Mouse (Mus musculus): ENCODE results near the gene Bcl2l12. TPM values are rescaled to one million over a fixed set of nuclear protein-coding genes. Genes with fewer than 3 reads are reported as not detected.
A peak's percentile ranks its signal among the peaks of the same experiment; 100 is the strongest.

The Bcl2l12 gene
- total RNA-seq (2012; rRNA removed) (13.4 and 16.6 TPM in 2 replicates), polyA plus RNA-seq (2012; ENCODE audit: insufficient read depth in 1 of 2, insufficient read length in 2 of 2, low read depth in 1 of 2, low replicate concordance in 2 of 2, missing spikeins in 1 of 2) (10 to 100 TPM in 1 of 2 experiments, not detected in 1; 24.6 TPM)

DNA sequence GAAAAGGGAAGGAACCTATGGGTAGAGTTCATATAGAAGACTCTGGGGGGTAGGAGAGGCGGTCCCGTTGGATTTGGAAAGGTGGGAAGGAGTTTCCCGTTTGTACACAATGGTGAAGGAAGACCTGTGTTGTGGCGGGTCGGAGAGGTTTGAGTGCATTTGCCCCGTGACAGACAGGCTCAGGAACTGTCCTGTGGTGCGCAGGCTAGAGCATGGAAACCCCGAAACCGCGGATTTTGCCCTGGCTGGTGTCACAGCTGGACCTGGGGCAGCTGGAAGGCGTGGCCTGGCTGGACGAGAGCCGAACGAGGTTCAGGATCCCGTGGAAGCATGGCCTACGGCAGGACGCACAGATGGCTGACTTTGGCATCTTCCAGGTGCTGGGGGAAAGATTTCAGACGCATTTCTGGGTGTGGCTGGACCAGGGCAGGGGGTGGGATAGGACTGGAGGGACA lies at the start of gene Bcl2l12:
TSS of gene Bcl2l12 (minus strand) at position 212 of the 455 bp plus-strand sequence.
- Histone ChIP-seq H3K27ac (ENCODE audit: control insufficient read depth, low read depth, low read length) (peak within 1 kb of the TSS; percentile 98), H3K27me3 (ENCODE audit: control insufficient read depth in 1 of 2, insufficient read depth in 2 of 2, low read length in 2 of 2) (no peaks in the 10 kb centered on the region), H3K9me3 (replicated peaks; ENCODE audit: insufficient read depth, low read length) (no peaks in the 10 kb centered on the region), H3K9ac (ENCODE audit: control insufficient read depth, low read depth, low read length, poor library complexity, severe bottlenecking) (peak within 1 kb of the TSS; percentile 91), H3K4me1 (ENCODE audit: control insufficient read depth in 1 of 2, insufficient read depth in 2 of 2, low read length in 2 of 2) (no peaks in the 10 kb centered on the region), H3K36me3 (ENCODE audit: control insufficient read depth in 1 of 2, insufficient read depth in 2 of 2, low read length in 2 of 2) (peaks cover 1 to 9% of the 10 kb centered on the region in 2 experiments; a peak in 2 of 4 replicates), H3K4me3 (ENCODE audit: control insufficient read depth in 1 of 2, insufficient read depth in 1 of 2, low read depth in 2 of 2, low read length in 2 of 2) (peak within 1 kb of the TSS; percentile 53 to 79), H3K79me2 (ENCODE audit: control insufficient read depth, insufficient read depth, low read length, poor library complexity) (peaks cover 22% of the 10 kb centered on the region)
- peak; percentile 65 for DNase-seq (ENCODE audit: low read depth, low spot score)
- TF ChIP-seq POLR2AphosphoS2 (IDR thresholded peaks at IDR 0.05; ENCODE audit: low read length), result 0 out of 2 replicates have a peak, but pooled peaks have one; percentile 28
- no peak for TF ChIP-seq MAZ (IDR thresholded peaks at IDR 0.05; ENCODE audit: low read depth, low read length)

- H3K27me3 ChIP-seq (ENCODE audit: control insufficient read depth in 1 of 2, insufficient read depth in 2 of 2, low read length in 2 of 2), result no peaks in the 10 kb centered on the region
- H3K4me1 ChIP-seq (ENCODE audit: control insufficient read depth in 1 of 2, insufficient read depth in 2 of 2, low read length in 2 of 2), result peaks cover 3 to 10% of the 10 kb centered on the region in 2 experiments; a peak in 3 of 4 replicates
- TF ChIP-seq USF2 (IDR thresholded peaks at IDR 0.05; ENCODE audit: borderline replicate concordance in 1 of 2, insufficient read depth in 1 of 2, low read depth in 1 of 2, low read length in 2 of 2) (no peak), EP300 (IDR thresholded peaks at IDR 0.05; ENCODE audit: low read depth in 1 of 2, low read length in 2 of 2) (no peak), POLR2AphosphoS5 (IDR thresholded peaks at IDR 0.05; ENCODE audit: borderline replicate concordance, low read depth, low read length) (no peak), TCF12 (IDR thresholded peaks at IDR 0.05; ENCODE audit: low read depth, low read length) (no peak), MAZ (IDR thresholded peaks at IDR 0.05; ENCODE audit: low read depth, low read length) (no peak), CHD2 (IDR thresholded peaks at IDR 0.05; ENCODE audit: low read length) (no peak), MAX (IDR thresholded peaks at IDR 0.05; ENCODE audit: low read length) (no peak)
- H3K36me3 ChIP-seq (ENCODE audit: control insufficient read depth in 1 of 2, insufficient read depth in 2 of 2, low read length in 2 of 2), result peaks cover 3 to 5% of the 10 kb centered on the region in 2 experiments
- no peak overlapping the region for H3K27ac ChIP-seq (ENCODE audit: control insufficient read depth, low read depth, low read length)
- H3K9me3 ChIP-seq (replicated peaks; ENCODE audit: insufficient read depth, low read length), result no peaks in the 10 kb centered on the region
- peaks cover 16% of the 10 kb centered on the region for H3K79me2 ChIP-seq (ENCODE audit: control insufficient read depth, insufficient read depth, low read length, poor library complexity)
- DNase-seq (ENCODE audit: low read depth, low spot score), result no peak
- H3K4me3 ChIP-seq (ENCODE audit: control insufficient read depth in 1 of 2, insufficient read depth in 1 of 2, low read depth in 2 of 2, low read length in 2 of 2), result no peak overlapping the region
- no peak overlapping the region for H3K9ac ChIP-seq (ENCODE audit: control insufficient read depth, low read depth, low read length, poor library complexity, severe bottlenecking)
Measured at GRCm38 (mm10) chr7:45047491-45047890, 49.0 kb upstream of the Bcl2l12 start.

DNA sequence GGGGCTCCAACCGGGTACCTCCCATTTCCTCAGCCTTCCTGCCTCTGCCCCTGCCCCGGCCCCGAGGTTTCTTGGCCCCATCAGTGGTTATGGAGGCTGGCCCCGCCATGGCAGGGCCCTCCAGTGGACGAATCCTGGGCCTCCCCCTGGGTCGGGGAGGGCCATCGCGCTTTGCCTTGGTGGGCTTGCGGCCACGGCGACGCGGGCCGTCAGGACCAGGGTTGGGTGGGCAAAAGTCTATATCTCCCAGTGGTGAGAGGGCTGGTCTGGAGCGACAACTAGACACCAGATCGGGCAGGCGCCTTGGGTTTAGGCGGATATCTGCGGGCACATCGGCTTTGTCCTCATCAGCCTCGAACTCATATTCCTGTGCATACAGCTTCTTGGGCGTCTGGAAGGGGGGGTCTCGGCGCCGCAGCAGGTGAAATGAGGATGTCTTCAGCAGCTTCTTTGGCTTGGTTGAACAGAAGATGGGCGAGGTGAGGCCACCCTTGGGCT lies 48.4 kb upstream of the Bcl2l12 start:
- Histone ChIP-seq H3K27me3 (ENCODE audit: control insufficient read depth in 1 of 2, insufficient read depth in 2 of 2, low read length in 2 of 2) (no peaks in the 10 kb centered on the region), H3K4me3 (ENCODE audit: control insufficient read depth in 1 of 2, insufficient read depth in 1 of 2, low read depth in 2 of 2, low read length in 2 of 2) (no peak overlapping the region), H3K27ac (ENCODE audit: control insufficient read depth, low read depth, low read length) (no peak overlapping the region), H3K9ac (ENCODE audit: control insufficient read depth, low read depth, low read length, poor library complexity, severe bottlenecking) (no peak overlapping the region), H3K36me3 (ENCODE audit: control insufficient read depth in 1 of 2, insufficient read depth in 2 of 2, low read length in 2 of 2) (peaks cover 3 to 5% of the 10 kb centered on the region in 2 experiments), H3K79me2 (ENCODE audit: control insufficient read depth, insufficient read depth, low read length, poor library complexity) (peaks cover 10% of the 10 kb centered on the region), H3K9me3 (replicated peaks; ENCODE audit: insufficient read depth, low read length) (no peaks in the 10 kb centered on the region), H3K4me1 (ENCODE audit: control insufficient read depth in 1 of 2, insufficient read depth in 2 of 2, low read length in 2 of 2) (peaks cover 3 to 9% of the 10 kb centered on the region in 2 experiments; a peak in 3 of 4 replicates)
- DNase-seq (ENCODE audit: low read depth, low spot score), result no peak
- TF ChIP-seq MAFK (IDR thresholded peaks at IDR 0.05; ENCODE audit: borderline replicate concordance, low read depth, low read length) (no peak), POLR2A (IDR thresholded peaks at IDR 0.05; ENCODE audit: control insufficient read depth in 1 of 2, insufficient read depth in 1 of 2, low read depth in 1 of 2, low read length in 2 of 2, poor library complexity in 1 of 2) (no peak), CHD1 (IDR thresholded peaks at IDR 0.05; ENCODE audit: low read depth, low read length) (no peak), SIN3A (IDR thresholded peaks at IDR 0.05; ENCODE audit: low read length) (no peak), ZC3H11A (IDR thresholded peaks at IDR 0.05; ENCODE audit: low read depth, low read length) (no peak), EP300 (IDR thresholded peaks at IDR 0.05; ENCODE audit: low read depth in 1 of 2, low read length in 2 of 2) (no peak), TAL1 (IDR thresholded peaks at IDR 0.05; ENCODE audit: low read length) (no peak), NRF1 (IDR thresholded peaks at IDR 0.05; ENCODE audit: insufficient read depth, low read depth, low read length, poor library complexity, severe bottlenecking) (no peak), ETS1 (IDR thresholded peaks at IDR 0.05; ENCODE audit: low read depth, low read length) (no peak), ZNF384 (IDR thresholded peaks at IDR 0.05; ENCODE audit: low read depth, low read length) (no peak), ZKSCAN1 (IDR thresholded peaks at IDR 0.05; ENCODE audit: low read depth, low read length) (no peak), BHLHE40 (IDR thresholded peaks at IDR 0.05; ENCODE audit: borderline replicate concordance, low read depth, low read length) (no peak), TBP (IDR thresholded peaks at IDR 0.05; ENCODE audit: low read depth, low read length) (no peak)
